Mouse (Mus musculus) midbrain, embryonic 10.5 days (tissue): ENCODE results near the gene Rpl3. TPM values are rescaled to one million over a fixed set of nuclear protein-coding genes. Genes with fewer than 3 reads are reported as not detected.

ENCODE experiments used
- DNase-seq: peaks from one replicate; pipeline ENCODE4 v3.0.0-alpha.2; 2017; ENCODE audit warnings: low spot score
- H3K27ac ChIP-seq: fragments of 300-500 bp; sonication (generic); replicated peaks from 2 replicates; pipeline ENCODE4 v1.5.1; 2016; ENCODE audit warnings: mild to moderate bottlenecking
- H3K27me3 ChIP-seq: fragments of 300-500 bp; sonication (generic); 2 replicates; pipeline ENCODE4 v1.6.1; 2016; ENCODE audit warnings: low read depth, mild to moderate bottlenecking; ENCODE audit not compliant: poor library complexity, severe bottlenecking
- H3K36me3 ChIP-seq: fragments of 300-500 bp; sonication (generic); 2 replicates; pipeline ENCODE4 v1.6.1; 2016; ENCODE audit warnings: mild to moderate bottlenecking, moderate library complexity
- H3K4me1 ChIP-seq: fragments of 300-500 bp; sonication (generic); 2 replicates; pipeline ENCODE4 v1.6.1; 2016
- H3K4me3 ChIP-seq: fragments of 300-500 bp; sonication (generic); 2 replicates; pipeline ENCODE4 v1.5.1; 2016; ENCODE audit warnings: mild to moderate bottlenecking, moderate library complexity
- H3K9me3 ChIP-seq: fragments of 300-500 bp; sonication (generic); replicated peaks from 2 replicates; pipeline ENCODE4 v1.6.1; 2016; ENCODE audit warnings: mild to moderate bottlenecking
- WGBS: fragments of 180-500 bp; shearing (Covaris S2); methylation state at CpG from one replicate; pipeline ENCODE4 v1.1.7; 2016; 5-methylcytosine and 5-hydroxymethylcytosine counted together
- polyA plus RNA-seq: library from polyadenylated mRNA; unstranded; fragments of >200 nt; fragmentation: Nextera tagmentation; extraction: Ambion mirVana; gene quantifications from 2 replicates; pipeline ENCODE4 v1.2.1, GENCODE M21; 2016

Rpl3 gene
- polyA plus RNA-seq, 1 experiment from 2014 or later, result 996 TPM

- H3K4me1 ChIP-seq, result peaks cover 37% of the 10 kb centered on the region
- peak overlapping the region; percentile 24; the same call in 1 of the 2 replicates for H3K4me3 ChIP-seq
- H3K36me3 ChIP-seq, result peaks cover 63% of the 10 kb centered on the region
- 91% methylated on average over 3 of the region's 3 CpGs for WGBS
- DNase-seq, result no peak
- no peaks in the 10 kb centered on the region for H3K9me3 ChIP-seq
- no peak overlapping the region for H3K27ac ChIP-seq
- no peaks in the 10 kb centered on the region for H3K27me3 ChIP-seq
Measured at GRCm38 (mm10) chr15:80079954-80080353, 11.7 kb downstream of the Rpl3 start.

- Histone ChIP-seq H3K27me3 (no peaks in the 10 kb centered on the region), H3K4me3 (peak overlapping the region; percentile 24), H3K36me3 (peaks cover 63% of the 10 kb centered on the region), H3K4me1 (peaks cover 37% of the 10 kb centered on the region), H3K27ac (no peak overlapping the region), H3K9me3 (no peaks in the 10 kb centered on the region)
- DNase-seq, result no peak
- WGBS, result 90% methylated on average over 5 of the region's 5 CpGs
Measured at GRCm38 (mm10) chr15:80079129-80079668, 12.5 kb downstream of the Rpl3 start.

- Histone ChIP-seq H3K9me3 (no peaks in the 10 kb centered on the region), H3K27me3 (no peaks in the 10 kb centered on the region), H3K4me3 (no peak overlapping the region), H3K4me1 (peaks cover 34% of the 10 kb centered on the region), H3K36me3 (peaks cover 63% of the 10 kb centered on the region), H3K27ac (no peak overlapping the region)
- no peak for DNase-seq
- WGBS, result 80% methylated on average over 11 of the region's 11 CpGs
Measured at GRCm38 (mm10) chr15:80078058-80078814, 13.4 kb downstream of the Rpl3 start.

DNA sequence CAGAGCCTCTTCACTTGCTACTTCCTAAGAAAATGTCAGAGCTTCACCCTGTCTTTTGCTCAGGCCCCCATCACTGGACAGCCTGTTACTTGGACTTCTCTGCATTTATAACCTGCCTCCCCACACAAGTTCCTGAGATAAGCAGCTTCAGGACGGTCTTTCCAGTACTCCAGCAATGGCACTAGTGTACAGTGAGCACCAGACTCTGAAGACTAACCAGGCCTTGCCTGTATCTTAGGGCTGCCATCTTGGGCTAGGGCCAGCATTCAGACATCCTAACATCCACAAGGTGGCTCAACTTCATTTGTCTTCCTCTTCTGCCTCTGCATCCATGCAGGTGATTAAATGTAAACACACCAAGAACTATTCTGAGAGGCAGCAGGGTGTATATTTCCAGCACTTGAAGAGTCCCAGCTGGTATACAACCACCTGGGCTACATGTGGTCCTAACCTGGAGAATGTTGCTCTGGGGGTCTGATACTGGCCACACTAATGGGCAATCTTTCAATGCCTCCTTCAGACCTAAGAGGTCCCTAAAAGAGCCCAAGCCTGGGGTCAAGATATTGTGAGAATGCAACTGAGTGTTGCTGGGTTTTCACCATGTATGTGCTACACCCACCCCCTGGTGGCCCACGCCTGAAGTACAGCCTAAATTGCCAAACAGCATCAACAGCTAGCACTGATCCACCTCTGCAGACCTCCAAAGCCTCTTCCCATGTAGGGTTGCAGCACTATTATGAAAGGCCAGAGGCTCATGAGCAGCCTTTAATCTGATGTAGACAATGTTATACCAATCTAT is 15.1 kb downstream of the Rpl3 start:
- Histone ChIP-seq H3K27ac (no peak overlapping the region), H3K36me3 (peaks cover 53% of the 10 kb centered on the region), H3K4me3 (no peak overlapping the region), H3K27me3 (no peaks in the 10 kb centered on the region), H3K4me1 (peaks cover 34% of the 10 kb centered on the region), H3K9me3 (no peaks in the 10 kb centered on the region)
- DNase-seq, result peak; percentile 79
- 2% methylated on average over 2 of the region's 2 CpGs for WGBS

DNA sequence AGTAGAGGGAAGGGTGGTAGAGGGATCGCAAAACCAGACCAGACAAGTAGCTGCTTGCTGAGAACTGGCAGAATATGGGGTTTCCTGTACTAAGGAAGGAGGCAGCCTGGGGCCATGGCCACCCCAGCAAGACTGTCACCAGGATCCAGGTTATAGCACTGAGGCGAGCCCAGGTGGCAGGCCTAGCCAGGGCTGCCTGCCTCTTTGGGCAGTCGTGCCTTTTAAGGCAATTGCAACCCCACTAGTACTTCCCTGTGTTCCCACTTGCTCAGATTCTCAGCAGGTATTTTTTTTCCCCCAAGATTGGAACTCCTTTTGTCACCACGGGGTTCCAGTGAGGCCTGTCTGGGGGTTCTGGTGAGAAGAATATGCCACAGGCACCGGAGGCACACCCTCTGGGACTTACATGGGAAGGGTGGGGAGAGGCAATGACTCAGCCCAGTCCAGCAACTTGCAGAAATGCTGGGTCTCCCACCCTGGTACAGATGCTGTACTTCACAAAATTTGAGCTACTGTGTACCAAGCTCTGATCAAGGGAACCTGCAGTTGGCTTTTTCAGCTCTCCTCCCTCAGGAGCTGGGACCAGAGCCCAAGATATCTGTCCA is 15.8 kb downstream of the Rpl3 start:
- H3K27me3 ChIP-seq, result no peaks in the 10 kb centered on the region
- no peak overlapping the region for H3K27ac ChIP-seq
- H3K4me1 ChIP-seq, result peaks cover 29% of the 10 kb centered on the region
- peak; percentile 26 for DNase-seq
- 30% methylated on average over 5 of the region's 5 CpGs for WGBS
- peaks cover 46% of the 10 kb centered on the region for H3K36me3 ChIP-seq
- H3K4me3 ChIP-seq, result no peak overlapping the region
- H3K9me3 ChIP-seq, result no peaks in the 10 kb centered on the region

- no peak overlapping the region for H3K27ac ChIP-seq
- 59% methylated on average over 3 of the region's 3 CpGs for WGBS
- H3K36me3 ChIP-seq, result peaks cover 41% of the 10 kb centered on the region
- no peak for DNase-seq
- peaks cover 24% of the 10 kb centered on the region for H3K4me1 ChIP-seq
- H3K4me3 ChIP-seq, result no peak overlapping the region
- H3K27me3 ChIP-seq, result no peaks in the 10 kb centered on the region
- H3K9me3 ChIP-seq, result no peaks in the 10 kb centered on the region
Measured at GRCm38 (mm10) chr15:80075374-80075694, 16.3 kb downstream of the Rpl3 start.

GRCm38 (mm10) chr15:80074663-80075373 is 16.9 kb downstream of the Rpl3 start:
- Histone ChIP-seq H3K4me3 (no peak overlapping the region), H3K27me3 (no peaks in the 10 kb centered on the region), H3K9me3 (no peaks in the 10 kb centered on the region), H3K36me3 (peaks cover 35% of the 10 kb centered on the region), H3K4me1 (peaks cover 19% of the 10 kb centered on the region), H3K27ac (0 out of 2 replicates have a peak overlapping the region, but pooled peaks have one; percentile 3)
- 80% methylated on average over 6 of the region's 6 CpGs for WGBS
- no peak for DNase-seq

DNA sequence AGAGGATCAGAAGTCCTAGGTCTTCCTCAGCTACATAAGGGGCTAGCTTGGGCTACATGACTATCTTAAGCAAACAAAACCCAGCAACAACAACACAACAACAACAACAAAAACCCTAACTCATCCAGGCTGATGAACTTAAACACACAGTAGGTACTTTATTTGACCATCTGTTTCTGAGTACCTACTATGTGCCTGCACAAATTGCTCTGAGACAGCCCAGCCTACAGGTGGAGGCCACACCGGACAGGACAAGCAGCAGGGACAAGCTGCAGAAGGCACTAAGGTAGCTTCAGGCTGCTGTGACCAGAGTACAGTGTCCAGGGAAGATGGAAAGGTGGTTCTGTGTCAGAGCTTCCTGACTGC is 18.4 kb downstream of the Rpl3 start:
- peaks cover 12% of the 10 kb centered on the region for H3K4me1 ChIP-seq
- DNase-seq, result no peak
- no peaks in the 10 kb centered on the region for H3K27me3 ChIP-seq
- H3K9me3 ChIP-seq, result no peaks in the 10 kb centered on the region
- H3K27ac ChIP-seq, result no peak overlapping the region
- WGBS, result 97% methylated on average over 1 of the region's 1 CpGs
- no peak overlapping the region for H3K4me3 ChIP-seq
- H3K36me3 ChIP-seq, result peaks cover 20% of the 10 kb centered on the region

- no peak overlapping the region for H3K4me3 ChIP-seq
- peaks cover 14% of the 10 kb centered on the region for H3K36me3 ChIP-seq
- DNase-seq, result no peak
- no peaks in the 10 kb centered on the region for H3K27me3 ChIP-seq
- WGBS, result 78% methylated on average over 7 of the region's 7 CpGs
- H3K9me3 ChIP-seq, result no peaks in the 10 kb centered on the region
- H3K4me1 ChIP-seq, result peaks cover 12% of the 10 kb centered on the region
- no peak overlapping the region for H3K27ac ChIP-seq
Measured at GRCm38 (mm10) chr15:80072579-80073255, 19.0 kb downstream of the Rpl3 start.

- no peaks in the 10 kb centered on the region for H3K27me3 ChIP-seq
- H3K4me3 ChIP-seq, result no peak overlapping the region
- H3K27ac ChIP-seq, result no peak overlapping the region
- DNase-seq, result no peak
- H3K4me1 ChIP-seq, result peaks cover 12% of the 10 kb centered on the region
- peaks cover 8% of the 10 kb centered on the region for H3K36me3 ChIP-seq
- no peaks in the 10 kb centered on the region for H3K9me3 ChIP-seq
- 45% methylated on average over 9 of the region's 9 CpGs for WGBS
Measured at GRCm38 (mm10) chr15:80071951-80072437, 19.7 kb downstream of the Rpl3 start.

DNA sequence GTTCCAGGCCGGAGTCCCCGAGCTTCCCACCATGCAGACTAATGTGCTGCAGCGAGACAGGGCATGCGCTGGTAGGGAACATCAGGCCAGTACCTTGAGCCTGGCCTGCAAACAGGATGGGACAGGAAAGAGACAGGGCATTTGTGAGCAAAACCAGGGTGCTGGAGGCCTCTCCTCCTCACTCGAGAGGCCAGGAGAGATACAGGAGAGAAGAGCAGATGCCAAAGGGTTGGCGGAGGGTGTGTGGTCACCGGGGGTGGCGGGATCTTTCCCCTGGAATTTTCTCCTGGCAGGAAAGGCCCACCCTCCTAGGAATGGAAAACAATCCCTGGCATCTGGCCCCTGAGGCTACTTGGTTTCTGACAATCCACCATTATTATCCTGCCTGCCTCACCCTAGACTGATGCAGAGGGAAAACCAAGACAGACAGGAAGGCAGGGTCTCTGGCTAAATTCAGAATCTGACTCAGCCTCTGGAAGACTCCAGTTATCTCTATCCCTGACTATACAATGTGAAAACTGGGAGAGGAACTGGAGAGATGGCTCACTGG is 21.5 kb downstream of the Rpl3 start:
- Histone ChIP-seq H3K36me3 (no peaks in the 10 kb centered on the region), H3K27ac (0 out of 2 replicates have a peak overlapping the region, but pooled peaks have one; percentile 28), H3K27me3 (no peaks in the 10 kb centered on the region), H3K4me1 (peaks cover 12% of the 10 kb centered on the region), H3K4me3 (no peak overlapping the region), H3K9me3 (no peaks in the 10 kb centered on the region)
- no peak for DNase-seq
- WGBS, result 70% methylated on average over 8 of the region's 8 CpGs
